Mouse (Mus musculus) neutrophil, adult 83 days (primary cell): Measurements from ENCODE around the gene Rarres1. TPM values are rescaled to one million over a fixed set of nuclear protein-coding genes. Genes with fewer than 3 reads are reported as not detected.

Source experiments
- total RNA-seq, 2 experiments: library from RNA; stranded (reverse); gene quantifications; one replicate each; pipeline ENCODE4 v1.2.4; 2023

Rarres1 gene
- not detected for total RNA-seq

DNA sequence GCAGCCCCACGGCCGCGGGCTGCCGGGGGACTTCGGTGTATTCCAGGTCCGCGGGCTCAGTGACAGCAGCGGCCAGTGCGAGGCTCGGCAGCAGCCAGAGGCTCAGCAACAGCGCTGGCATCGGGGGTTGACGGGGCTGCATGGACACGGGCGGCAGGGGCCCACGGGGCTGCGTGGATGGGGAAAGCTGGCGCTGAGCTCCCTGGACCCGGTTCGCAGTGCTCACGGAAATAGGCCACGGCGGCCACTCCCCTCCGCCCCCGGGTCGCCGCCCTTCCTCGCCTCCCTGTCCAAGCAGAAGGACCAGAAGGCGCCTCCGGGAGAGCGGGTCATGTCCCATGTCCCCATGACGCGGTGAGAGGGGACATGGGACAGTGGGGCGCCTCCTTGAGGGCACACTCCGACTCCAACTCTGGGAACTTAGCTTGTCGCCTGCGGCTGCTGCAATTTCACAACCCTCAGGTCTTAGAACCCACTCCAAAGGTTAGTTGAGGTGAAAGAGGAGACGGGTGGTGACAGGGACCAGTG is at the start of gene Rarres1:
Gene Rarres1, minus strand, starts transcription at position 250 of the 528 bp plus-strand sequence.

DNA sequence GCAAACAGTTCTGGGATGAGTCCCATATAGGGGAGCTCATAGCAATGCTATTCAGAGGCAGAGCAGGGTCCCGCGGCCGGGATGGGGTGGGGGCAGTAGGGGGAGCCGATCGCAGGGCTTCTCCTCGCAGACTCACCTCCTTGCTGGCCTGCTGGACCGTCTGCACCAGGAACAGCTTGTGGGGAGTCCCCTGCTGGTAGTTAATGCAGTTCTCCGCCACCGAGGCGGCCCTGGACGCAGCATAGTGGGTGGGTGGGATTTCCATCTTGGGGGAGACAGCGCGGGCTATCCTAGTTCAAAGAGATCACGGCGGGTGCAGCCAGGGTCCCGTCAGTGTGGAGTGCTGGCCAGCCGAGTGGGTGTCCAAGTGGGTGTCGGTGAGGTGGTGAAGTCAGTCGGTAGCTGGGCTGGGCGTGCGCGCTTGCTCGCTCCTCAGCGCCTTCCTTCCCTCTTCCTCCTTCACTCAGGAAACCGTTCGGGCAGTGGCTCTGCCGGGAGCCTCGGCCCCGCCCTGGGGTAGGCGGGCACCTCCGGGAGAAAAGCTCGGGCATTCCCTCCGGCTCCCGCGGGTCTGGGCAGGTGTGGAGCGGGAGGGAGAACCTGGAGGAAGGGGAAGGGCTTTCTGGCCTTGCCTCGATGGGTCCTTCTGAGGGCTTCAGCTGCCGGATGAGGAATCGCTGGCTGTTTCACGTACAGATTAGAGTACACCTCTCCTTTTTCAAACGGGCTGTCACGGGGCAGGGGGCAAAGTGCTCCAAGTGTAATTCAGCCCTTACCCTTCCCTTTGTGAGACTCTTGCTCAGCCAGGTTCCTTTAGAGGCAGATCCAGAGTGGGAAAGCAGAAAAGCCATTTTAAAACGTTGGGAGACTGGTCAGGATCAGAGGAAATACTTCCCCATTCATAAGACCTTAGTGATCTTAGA is 51.6 kb downstream of the Rarres1 start, which contains the start of gene Lxn:
Gene Lxn, minus strand, starts transcription at position 477 of the 923 bp plus-strand sequence.

DNA sequence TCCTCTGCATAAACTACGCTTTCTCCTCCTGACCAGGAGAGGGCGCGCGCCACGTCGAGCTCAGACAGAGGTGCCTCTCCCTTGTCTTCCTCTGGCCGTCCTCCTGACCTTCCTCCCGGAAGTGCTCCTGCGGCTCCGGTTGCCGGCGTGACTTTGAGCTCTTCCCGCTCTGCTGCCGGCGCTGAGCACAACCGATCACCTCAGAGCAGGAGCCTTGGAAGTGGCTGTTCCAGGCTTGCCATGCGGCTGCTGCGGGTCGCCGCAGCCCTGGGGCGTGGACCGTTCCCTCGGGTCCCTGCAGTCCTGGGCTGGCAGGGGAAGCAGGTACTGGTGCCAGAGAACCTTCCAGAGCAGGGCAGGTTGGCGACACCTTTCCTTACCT is 85.3 kb downstream of the Rarres1 start, which contains the start of gene Gfm1:
Gene Gfm1, plus strand, starts transcription at position 98 of the 382 bp plus-strand sequence.

Other genes starting within 250 kb of the Rarres1 start
- 1 to 10 TPM in 1 of 2 experiments, not detected in 1; 2.2 TPM for gene Mlf1, start 141.4 kb downstream of the Rarres1 start, total RNA-seq
- gene Gm17402, start 140.4 kb downstream of the Rarres1 start, total RNA-seq = not detected
- gene Gfm1, start 85.4 kb downstream of the Rarres1 start, total RNA-seq = 10 to 100 TPM; 21.9 to 22.1 TPM
- 10 to 100 TPM in 1 of 2 experiments, 1 to 10 TPM in 1; 9.3 to 12.7 TPM for gene Lxn, start 51.6 kb downstream of the Rarres1 start, total RNA-seq
- gene Mfsd1, start 67.2 kb upstream of the Rarres1 start, total RNA-seq = 10 to 100 TPM; 50.1 to 54.7 TPM